Mouse (Mus musculus): ENCODE measurements around the gene Cfap300. TPM values are rescaled to one million over a fixed set of nuclear protein-coding genes. Genes with fewer than 3 reads are reported as not detected.

Cfap300 gene
- 0.84 and 0.88 TPM in 2 replicates for polyA plus RNA-seq (2015; fragmentation: Nextera tagmentation; extraction: Ambion mirVana)

GRCm38 (mm10) chr9:8042338-8043043, at the start of gene Cfap300:
TSS of gene Cfap300 (minus strand) at chr9:8042823.
- Histone ChIP-seq H3K9ac (peak within 1 kb of the TSS; percentile 40), H3K4me2 (peak within 1 kb of the TSS; percentile 88), H3K36me3 (replicated peaks) (no peaks in the 10 kb centered on the region), H3K9me3 (replicated peaks) (no peaks in the 10 kb centered on the region), H3K4me3 (replicated peaks) (peak within 1 kb of the TSS; percentile 67), H3K4me1 (replicated peaks) (peaks cover 8% of the 10 kb centered on the region), H3K27me3 (no peaks in the 10 kb centered on the region), H3K27ac (replicated peaks) (no peak within 1 kb of the TSS)
- peak; percentile 88 for ATAC-seq (ENCODE audit: insufficient read depth)
- WGBS (ENCODE audit: insufficient replicate concordance): under 1% methylated on average over 39 of the region's 39 CpGs

- no peaks in the 10 kb centered on the region for H3K36me3 ChIP-seq (replicated peaks)
- no peak for ATAC-seq (ENCODE audit: insufficient read depth)
- no peak overlapping the region for H3K27ac ChIP-seq (replicated peaks)
- no peaks in the 10 kb centered on the region for H3K27me3 ChIP-seq
- H3K9ac ChIP-seq: no peak overlapping the region
- no peaks in the 10 kb centered on the region for H3K9me3 ChIP-seq (replicated peaks)
- H3K4me3 ChIP-seq (replicated peaks): no peak overlapping the region
- H3K4me2 ChIP-seq: no peak overlapping the region
- H3K4me1 ChIP-seq (replicated peaks): no peaks in the 10 kb centered on the region
- WGBS (ENCODE audit: insufficient replicate concordance): 53% methylated on average over 5 of the region's 5 CpGs
These were observed 36.3 kb upstream of the Cfap300 start for GRCm38 (mm10) chr9:8078882-8079281.

GRCm38 (mm10) chr9:8074345-8074744, 31.7 kb upstream of the Cfap300 start:
- Histone ChIP-seq H3K27me3 (no peaks in the 10 kb centered on the region), H3K4me2 (no peak overlapping the region), H3K9ac (no peak overlapping the region), H3K9me3 (replicated peaks) (no peaks in the 10 kb centered on the region), H3K27ac (replicated peaks) (no peak overlapping the region), H3K36me3 (replicated peaks) (no peaks in the 10 kb centered on the region), H3K4me3 (replicated peaks) (no peak overlapping the region), H3K4me1 (replicated peaks) (no peaks in the 10 kb centered on the region)
- ATAC-seq (ENCODE audit: insufficient read depth): no peak

GRCm38 (mm10) chr9:8073203-8073755, 30.7 kb upstream of the Cfap300 start:
- 65% methylated on average over 3 of the region's 3 CpGs for WGBS (ENCODE audit: insufficient replicate concordance)
- Histone ChIP-seq H3K27me3 (no peaks in the 10 kb centered on the region), H3K4me1 (replicated peaks) (no peaks in the 10 kb centered on the region), H3K9me3 (replicated peaks) (no peaks in the 10 kb centered on the region), H3K36me3 (replicated peaks) (no peaks in the 10 kb centered on the region), H3K27ac (replicated peaks) (no peak overlapping the region), H3K9ac (no peak overlapping the region), H3K4me3 (replicated peaks) (no peak overlapping the region), H3K4me2 (no peak overlapping the region)
- no peak for ATAC-seq (ENCODE audit: insufficient read depth)

DNA sequence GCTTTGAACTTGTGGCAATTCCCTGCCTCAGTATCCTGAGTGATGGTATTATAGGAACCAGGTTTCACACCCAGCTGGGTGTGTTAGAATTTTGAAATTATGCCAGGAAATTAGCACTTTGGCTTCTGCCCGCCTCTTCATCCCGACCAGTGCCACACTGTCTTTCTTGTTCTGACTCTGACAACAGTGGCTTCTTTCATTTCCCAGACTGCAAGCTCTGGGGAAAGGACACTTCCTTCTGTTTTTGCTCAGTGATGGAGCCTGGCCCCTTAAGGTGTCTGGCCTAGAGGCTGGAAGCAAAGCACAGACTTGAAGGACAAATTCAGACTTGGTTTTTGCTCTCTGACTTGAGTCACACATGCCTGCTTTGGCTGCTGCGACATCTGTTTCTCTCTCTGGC, 17.0 kb upstream of the Cfap300 start:
- Histone ChIP-seq H3K4me2 (no peak overlapping the region), H3K4me3 (replicated peaks) (no peak overlapping the region), H3K9me3 (replicated peaks) (no peaks in the 10 kb centered on the region), H3K27me3 (no peaks in the 10 kb centered on the region), H3K27ac (replicated peaks) (no peak overlapping the region), H3K4me1 (replicated peaks) (no peaks in the 10 kb centered on the region), H3K36me3 (replicated peaks) (no peaks in the 10 kb centered on the region), H3K9ac (no peak overlapping the region)
- ATAC-seq (ENCODE audit: insufficient read depth): no peak
- 56% methylated on average over 3 of the region's 3 CpGs for WGBS (ENCODE audit: insufficient replicate concordance)

DNA sequence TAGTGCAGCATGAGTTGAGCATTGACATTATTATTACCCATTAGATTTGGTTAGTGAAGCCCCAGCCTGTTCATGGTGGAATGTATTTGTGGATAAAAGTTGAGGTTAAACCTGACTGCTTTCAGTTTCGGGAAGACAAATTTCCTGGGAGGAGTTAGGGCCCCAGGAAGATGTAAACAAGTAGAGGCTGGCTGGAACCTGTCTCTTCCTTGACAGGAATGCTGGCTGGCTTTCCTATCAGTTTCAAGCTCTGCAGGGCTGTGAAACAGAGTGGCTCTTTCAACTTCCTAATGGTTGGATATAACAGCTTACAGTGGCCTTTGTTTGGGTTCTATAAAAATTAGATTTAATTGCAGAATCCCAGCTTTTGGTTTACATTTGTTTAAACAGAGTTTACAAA, 12.2 kb upstream of the Cfap300 start:
- no peak overlapping the region for H3K27ac ChIP-seq (replicated peaks)

GRCm38 (mm10) chr9:8043044-8043387, 393 bp upstream of the Cfap300 start:
- H3K9ac ChIP-seq: 0 out of 2 replicates have a peak overlapping the region, but pooled peaks have one; percentile 40
- H3K4me2 ChIP-seq: peak overlapping the region; percentile 88
- no peaks in the 10 kb centered on the region for H3K36me3 ChIP-seq (replicated peaks)
- no peaks in the 10 kb centered on the region for H3K9me3 ChIP-seq (replicated peaks)
- no peaks in the 10 kb centered on the region for H3K27me3 ChIP-seq
- H3K27ac ChIP-seq (replicated peaks): no peak overlapping the region
- WGBS (ENCODE audit: insufficient replicate concordance): 20% methylated on average over 5 of the region's 5 CpGs
- no peak for ATAC-seq (ENCODE audit: insufficient read depth)
- H3K4me3 ChIP-seq (replicated peaks): peak overlapping the region; percentile 67
- H3K4me1 ChIP-seq (replicated peaks): peaks cover 8% of the 10 kb centered on the region

More for the DNA sequence above, 12.2 kb upstream of the Cfap300 start:
- WGBS (ENCODE audit: insufficient replicate concordance): 3% methylated on average over 1 of the region's 1 CpGs
- Histone ChIP-seq H3K9ac (no peak overlapping the region), H3K27me3 (no peaks in the 10 kb centered on the region), H3K4me2 (no peak overlapping the region), H3K9me3 (replicated peaks) (no peaks in the 10 kb centered on the region), H3K4me3 (replicated peaks) (no peak overlapping the region), H3K4me1 (replicated peaks) (no peaks in the 10 kb centered on the region), H3K36me3 (replicated peaks) (no peaks in the 10 kb centered on the region)
- ATAC-seq (ENCODE audit: insufficient read depth): no peak

DNA sequence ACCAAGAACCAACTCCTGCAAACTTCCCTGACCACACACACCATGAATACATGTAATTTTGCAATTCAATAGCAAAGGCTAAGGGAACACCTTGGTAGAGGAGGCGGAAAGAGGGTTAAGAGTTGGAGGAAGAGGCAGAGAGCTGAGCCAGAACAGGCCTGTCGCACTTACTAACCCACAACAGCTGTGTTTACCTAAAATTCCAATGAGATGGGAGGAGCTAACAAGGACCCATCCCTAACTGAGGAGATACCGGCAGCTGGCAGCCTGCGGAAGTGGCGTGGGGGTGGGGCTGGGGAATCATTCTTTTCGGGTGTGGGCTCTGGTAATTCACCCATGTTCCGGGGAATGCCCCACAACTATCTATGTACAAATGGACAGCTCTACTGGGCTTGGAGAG, 7.1 kb downstream of the Cfap300 start:
- peak overlapping the region; percentile 13; the same call in 1 of the 2 replicates for H3K4me2 ChIP-seq
- H3K9ac ChIP-seq: no peak overlapping the region
- WGBS (ENCODE audit: insufficient replicate concordance): 17% methylated on average over 7 of the region's 7 CpGs
- no peaks in the 10 kb centered on the region for H3K36me3 ChIP-seq (replicated peaks)
- no peak overlapping the region for H3K27ac ChIP-seq (replicated peaks)
- no peaks in the 10 kb centered on the region; the same call in 1 of the 2 replicates for H3K27me3 ChIP-seq
- ATAC-seq (ENCODE audit: insufficient read depth): no peak
- no peaks in the 10 kb centered on the region; the same call in 1 of the 2 replicates for H3K4me1 ChIP-seq (replicated peaks)
- no peak overlapping the region for H3K4me3 ChIP-seq (replicated peaks)
- H3K9me3 ChIP-seq (replicated peaks): no peaks in the 10 kb centered on the region

- no peak overlapping the region for H3K4me2 ChIP-seq
- no peaks in the 10 kb centered on the region for H3K9me3 ChIP-seq (replicated peaks)
- no peak overlapping the region for H3K4me3 ChIP-seq (replicated peaks)
- ATAC-seq (ENCODE audit: insufficient read depth): no peak
- H3K9ac ChIP-seq: no peak overlapping the region
- H3K4me1 ChIP-seq (replicated peaks): no peaks in the 10 kb centered on the region; the same call in 1 of the 2 replicates
- no peaks in the 10 kb centered on the region for H3K36me3 ChIP-seq (replicated peaks)
- no peak overlapping the region for H3K27ac ChIP-seq (replicated peaks)
- H3K27me3 ChIP-seq: no peaks in the 10 kb centered on the region; the same call in 1 of the 2 replicates
- WGBS (ENCODE audit: insufficient replicate concordance): 36% methylated on average over 4 of the region's 4 CpGs
These were observed 7.5 kb downstream of the Cfap300 start for GRCm38 (mm10) chr9:8035091-8035490.

GRCm38 (mm10) chr9:8034143-8034542, 8.5 kb downstream of the Cfap300 start:
- H3K9ac ChIP-seq: no peak overlapping the region
- no peaks in the 10 kb centered on the region for H3K36me3 ChIP-seq (replicated peaks)
- no peak overlapping the region for H3K27ac ChIP-seq (replicated peaks)
- no peak for ATAC-seq (ENCODE audit: insufficient read depth)
- H3K9me3 ChIP-seq (replicated peaks): no peaks in the 10 kb centered on the region
- H3K4me3 ChIP-seq (replicated peaks): no peak overlapping the region
- 36% methylated on average over 1 of the region's 1 CpGs for WGBS (ENCODE audit: insufficient replicate concordance)
- no peaks in the 10 kb centered on the region; the same call in 1 of the 2 replicates for H3K4me1 ChIP-seq (replicated peaks)
- H3K4me2 ChIP-seq: no peak overlapping the region
- no peaks in the 10 kb centered on the region; the same call in 1 of the 2 replicates for H3K27me3 ChIP-seq

DNA sequence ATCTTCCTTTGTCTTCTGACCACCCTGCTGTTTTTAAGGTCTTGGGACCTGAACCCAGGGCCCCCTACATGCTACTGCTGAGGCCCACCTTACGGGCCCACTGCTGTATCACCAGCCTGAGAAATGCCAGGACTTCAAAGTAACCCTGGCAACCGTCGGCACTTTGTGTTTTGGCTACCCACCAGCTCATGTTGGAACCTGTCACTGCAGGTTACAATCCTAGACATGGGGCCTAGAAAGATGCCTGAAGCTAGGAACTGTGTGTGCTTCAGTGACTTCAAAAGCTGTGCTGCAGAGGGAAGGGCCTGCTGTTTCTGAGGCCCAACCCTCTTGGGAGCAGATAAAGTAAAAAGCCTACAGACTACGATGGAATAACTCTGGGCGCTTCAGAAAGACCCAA, 9.8 kb downstream of the Cfap300 start:
- H3K4me1 ChIP-seq (replicated peaks): no peaks in the 10 kb centered on the region; the same call in 1 of the 2 replicates
- H3K9ac ChIP-seq: no peak overlapping the region
- no peaks in the 10 kb centered on the region for H3K36me3 ChIP-seq (replicated peaks)
- no peaks in the 10 kb centered on the region for H3K9me3 ChIP-seq (replicated peaks)
- ATAC-seq (ENCODE audit: insufficient read depth): no peak
- no peak overlapping the region for H3K4me3 ChIP-seq (replicated peaks)
- H3K27me3 ChIP-seq: no peaks in the 10 kb centered on the region; the same call in 1 of the 2 replicates
- no peak overlapping the region for H3K4me2 ChIP-seq
- WGBS (ENCODE audit: insufficient replicate concordance): 66% methylated on average over 5 of the region's 5 CpGs
- H3K27ac ChIP-seq (replicated peaks): no peak overlapping the region
